In the genomic region with DNA sequence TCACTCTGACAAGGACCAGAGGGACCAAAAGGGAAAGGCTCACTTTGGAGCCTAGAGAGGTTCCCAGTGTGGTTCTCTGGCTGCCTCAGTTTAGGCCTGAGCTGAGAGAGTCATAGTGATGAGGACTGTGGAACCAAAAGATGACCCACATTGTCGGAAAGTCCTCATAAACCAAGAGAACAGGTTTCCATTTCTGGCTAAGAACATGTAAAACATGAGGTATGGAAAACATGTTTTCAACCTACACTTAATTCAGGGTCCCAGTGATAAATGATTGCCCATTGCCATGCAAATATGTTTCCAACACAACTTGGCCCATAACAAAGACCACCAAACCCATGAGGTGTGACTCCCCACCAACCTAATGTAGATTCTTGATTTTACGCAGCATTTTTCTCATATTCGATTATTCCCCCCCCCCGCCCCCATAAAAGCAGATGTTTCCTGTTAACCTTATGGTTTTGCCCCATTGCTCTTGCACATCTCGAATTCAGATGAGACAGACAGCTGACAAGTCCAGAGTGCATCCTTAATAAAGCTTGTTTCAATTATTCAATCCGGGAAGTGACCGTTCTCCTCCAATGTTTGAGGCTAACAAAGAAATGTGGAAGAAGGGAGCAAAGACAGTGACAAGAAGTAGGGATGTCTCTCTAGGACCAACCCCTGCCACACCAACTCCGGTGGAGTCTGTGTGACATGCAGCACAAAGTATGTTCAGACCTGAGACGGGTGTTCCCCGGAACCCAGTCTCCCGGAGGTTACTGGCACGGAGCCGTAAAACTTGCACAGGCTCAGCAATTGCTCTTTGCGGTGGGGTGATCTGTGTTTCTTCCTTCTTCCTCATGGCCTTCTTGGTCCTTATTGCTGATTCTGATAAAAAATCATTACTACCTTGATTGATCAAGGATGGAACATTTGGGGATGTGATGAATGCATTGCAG, we compare ENCODE assay signal across 14 mouse cellular contexts.
"Had no signal": no experiment of that assay in that cellular context is flagged by ENCODE, and none has a peak within 500 bp of the region (broad histone marks: within the 10 kb centered on the region; RNA-seq: fewer than 3 reads in every experiment).

No protein-coding gene starts in this region.

- H3K27ac ChIP-seq: limb, embryonic 15.5 days; liver, embryonic 12.5 days; midbrain, embryonic 13.5 days; stomach, postnatal 0 days had no signal

- H3K27me3 ChIP-seq: limb, embryonic 15.5 days; midbrain, embryonic 13.5 days had no signal

- H3K4me1 ChIP-seq: midbrain, embryonic 13.5 days had no signal

- H3K9ac ChIP-seq: limb, embryonic 15.5 days; liver, embryonic 12.5 days; lung, embryonic 14.5 days; midbrain, embryonic 13.5 days had no signal

- H3K36me3 ChIP-seq: limb, embryonic 15.5 days; liver, embryonic 12.5 days; midbrain, embryonic 13.5 days had no signal

- H3K4me2 ChIP-seq: limb, embryonic 15.5 days; liver, embryonic 12.5 days; lung, embryonic 14.5 days; midbrain, embryonic 13.5 days had no signal

- DNase-seq: kidney, adult 9 months; kidney, postnatal 10 days; layer of hippocampus, postnatal 36 days; lung, embryonic 14.5 days; lung, postnatal 14 days; right cerebral cortex, adult 18-20 months; right cerebral cortex, postnatal 25 days; spleen, adult 18-20 months; thymus, postnatal 4 days had no signal

- H3K4me3 ChIP-seq: limb, embryonic 15.5 days; liver, embryonic 12.5 days; midbrain, embryonic 13.5 days had no signal

- ATAC-seq: intestine, postnatal 0 days; liver, embryonic 12.5 days; midbrain, embryonic 13.5 days had no signal

- H3K9me3 ChIP-seq: limb, embryonic 15.5 days; liver, embryonic 12.5 days; midbrain, embryonic 13.5 days had no signal
